Mouse (Mus musculus): ENCODE measurements around the gene Gpc5. TPM values are rescaled to one million over a fixed set of nuclear protein-coding genes. Genes with fewer than 3 reads are reported as not detected.

The Gpc5 gene
- polyA plus RNA-seq, 1 experiment from 2014 or later, result 0.09 TPM

DNA sequence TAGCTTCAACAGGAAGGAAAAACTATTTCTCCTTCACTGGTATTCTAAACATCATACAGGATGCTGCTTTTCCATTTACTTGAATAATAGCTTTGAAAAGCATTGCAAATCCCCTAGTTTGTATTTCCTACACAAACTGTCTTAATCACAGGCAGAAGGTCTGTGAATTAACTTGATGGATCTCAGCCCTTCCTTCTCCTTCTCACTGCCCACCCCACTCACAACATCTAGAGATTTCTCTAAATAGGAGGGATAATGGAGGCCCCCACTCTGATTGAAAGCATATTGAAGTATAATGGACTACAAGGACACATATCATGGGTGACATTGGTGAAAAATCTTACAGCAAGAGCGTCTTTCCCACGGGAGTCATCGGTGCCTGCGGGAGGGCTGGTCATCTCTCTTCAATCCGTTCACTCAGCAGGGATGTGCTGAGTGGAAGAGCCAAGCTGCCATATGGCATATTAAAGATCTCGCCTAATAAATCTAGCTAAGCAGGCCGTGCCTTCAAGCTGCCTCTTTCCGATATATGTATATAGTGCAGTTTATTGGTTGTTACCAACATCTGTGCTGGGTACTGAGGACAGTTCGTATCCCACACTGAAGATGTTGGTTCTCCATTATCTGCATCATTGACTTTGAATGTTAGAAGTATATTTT lies 1466.3 kb downstream of the Gpc5 start:
- no peak for TF ChIP-seq CTCF (IDR thresholded peaks at IDR 0.05; ENCODE audit: low read depth)
- Histone ChIP-seq H3K4me2 (replicated peaks; ENCODE audit: low read depth) (no peak overlapping the region), H3K9me3 (ENCODE audit: control insufficient read depth) (no peaks in the 10 kb centered on the region), H3K27ac (ENCODE audit: low read depth, low read length) (no peak overlapping the region), H3K27me3 (replicated peaks; ENCODE audit: control insufficient read depth, insufficient read depth, low read length) (no peaks in the 10 kb centered on the region), H3K4me1 (replicated peaks; ENCODE audit: control insufficient read depth, insufficient read depth, low read length) (no peaks in the 10 kb centered on the region), H3K9ac (ENCODE audit: low read depth, low read length) (no peak overlapping the region), H3K36me3 (ENCODE audit: control insufficient read depth, insufficient read depth) (no peaks in the 10 kb centered on the region), H3K4me3 (ENCODE audit: low read depth, low read length) (no peak overlapping the region)
- ATAC-seq, result no peak
- 74% methylated on average over 9 of the region's 9 CpGs for WGBS

DNA sequence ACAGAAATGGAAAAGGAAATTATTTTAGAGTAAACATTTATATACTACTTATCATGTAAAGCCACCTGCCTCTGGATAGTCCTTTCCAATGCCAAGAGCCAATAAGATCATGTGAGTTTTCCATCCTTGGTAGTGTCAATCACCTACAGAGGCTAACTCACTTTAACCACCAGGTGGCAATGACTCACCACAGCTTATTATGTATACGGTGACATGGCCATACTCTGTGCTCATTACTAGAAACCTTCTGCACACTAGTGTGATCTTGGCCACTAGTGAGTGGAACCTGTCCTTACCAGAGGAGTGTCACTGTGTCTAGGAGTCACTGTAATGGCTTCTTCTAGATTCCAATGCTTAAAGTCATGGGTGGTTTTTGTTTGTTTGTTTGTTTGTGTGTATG lies 1468.0 kb downstream of the Gpc5 start:
- Histone ChIP-seq H3K27ac (ENCODE audit: low read depth, low read length) (no peak overlapping the region), H3K4me2 (replicated peaks; ENCODE audit: low read depth) (no peak overlapping the region), H3K9me3 (ENCODE audit: control insufficient read depth) (no peaks in the 10 kb centered on the region), H3K4me3 (ENCODE audit: low read depth, low read length) (no peak overlapping the region), H3K36me3 (ENCODE audit: control insufficient read depth, insufficient read depth) (no peaks in the 10 kb centered on the region), H3K27me3 (replicated peaks; ENCODE audit: control insufficient read depth, insufficient read depth, low read length) (no peaks in the 10 kb centered on the region), H3K4me1 (replicated peaks; ENCODE audit: control insufficient read depth, insufficient read depth, low read length) (no peaks in the 10 kb centered on the region), H3K9ac (ENCODE audit: low read depth, low read length) (no peak overlapping the region)
- peak; percentile 81 for TF ChIP-seq CTCF (IDR thresholded peaks at IDR 0.05; ENCODE audit: low read depth)
- 0 out of 2 replicates have a peak, but pooled peaks have one; percentile 28 for ATAC-seq
- WGBS, result 29% methylated on average over 1 of the region's 1 CpGs

MicroRNAs within 50 kb of the gene (microRNA counts, 519-probe panel; counts per million panel counts)
- microRNA mmu-miR-18a (3,399 counts per million, percentile 41 among the panel's probes with 10 or more counts), microRNA mmu-miR-19a (5,792 counts per million, percentile 93 among the panel's probes with 10 or more counts), microRNA mmu-miR-19b (4,978 counts per million, percentile 85 among the panel's probes with 10 or more counts), microRNA mmu-miR-20a+mmu-miR-20b (5,993 counts per million, percentile 96 among the panel's probes with 10 or more counts), microRNA mmu-miR-92a (not detected)

Small RNAs within 50 kb of the gene (microRNA-seq; reads per million reads assigned to microRNA genes)
- gene Mir17 (10,136 reads per million, percentile 94 among the genes with 10 or more reads in this experiment), gene Mir18 (2,779 reads per million, percentile 85 among the genes with 10 or more reads in this experiment), gene Mir19a (32.6 reads per million, percentile 33 among the genes with 10 or more reads in this experiment), gene Mir19b-1 (8.7 reads per million, percentile 19 among the genes with 10 or more reads in this experiment), gene Mir20a (6,071 reads per million, percentile 92 among the genes with 10 or more reads in this experiment), gene Mir92-1 (1,343 reads per million, percentile 78 among the genes with 10 or more reads in this experiment)
